Mouse (Mus musculus): Measurements from ENCODE around the gene Duxbl2. TPM values are rescaled to one million over a fixed set of nuclear protein-coding genes. Genes with fewer than 3 reads are reported as not detected.
"Not testable (repeated sequence)": the region's sequence is repeated elsewhere in the genome, so short reads cannot be mapped to it uniquely, and the experiment has no call there.

Duxbl2 gene
- 0.06 and 0.76 TPM in 2 replicates for polyA plus RNA-seq (2012; rRNA removed)

- H3K4me3 ChIP-seq (replicated peaks; ENCODE audit: extremely low read depth, low read depth, low read length); DNase-seq; H3K4me1 ChIP-seq (ENCODE audit: control insufficient read depth, insufficient read depth, low read length): not testable (repeated sequence)
- WGBS = no CpG with 5 or more reads among the region's 7 CpGs
These were observed at the start of gene Duxbl2 for GRCm38 (mm10) chr14:26118150-26118549. Gene Duxbl2, plus strand, starts transcription at chr14:26118349.

- DNase-seq; H3K4me3 ChIP-seq (replicated peaks; ENCODE audit: extremely low read depth, low read depth, low read length); H3K4me1 ChIP-seq (ENCODE audit: control insufficient read depth, insufficient read depth, low read length): not testable (repeated sequence)
- no CpG with 5 or more reads among the region's 5 CpGs for WGBS
These were observed 41.3 kb upstream of the Duxbl2 start for GRCm38 (mm10) chr14:26076620-26077390.

DNA sequence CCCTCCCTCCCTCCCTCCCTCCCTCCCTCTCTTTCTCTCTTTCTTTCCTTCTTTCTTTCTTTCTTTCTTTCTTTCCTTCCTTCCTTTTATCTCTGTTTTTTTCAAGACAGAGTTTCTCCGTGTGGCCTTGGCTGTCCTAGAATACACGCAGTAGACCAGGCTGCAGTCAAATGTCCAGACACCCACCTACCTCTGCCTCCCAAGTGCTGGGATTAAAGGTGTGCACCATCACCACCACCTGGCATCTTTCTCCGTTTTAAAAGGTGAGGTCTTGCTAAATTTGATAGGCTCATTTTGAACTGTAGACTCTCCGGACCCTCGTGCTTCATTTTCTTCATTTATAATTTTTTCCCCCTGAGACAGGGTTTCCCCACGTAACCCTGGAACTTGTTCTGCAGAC is 36.9 kb upstream of the Duxbl2 start, which contains the start of gene Cphx2:
Cphx2 (plus strand) TSS at position 301 of the 400 bp plus-strand sequence.
- WGBS = no CpG with 5 or more reads among the region's 6 CpGs

DNA sequence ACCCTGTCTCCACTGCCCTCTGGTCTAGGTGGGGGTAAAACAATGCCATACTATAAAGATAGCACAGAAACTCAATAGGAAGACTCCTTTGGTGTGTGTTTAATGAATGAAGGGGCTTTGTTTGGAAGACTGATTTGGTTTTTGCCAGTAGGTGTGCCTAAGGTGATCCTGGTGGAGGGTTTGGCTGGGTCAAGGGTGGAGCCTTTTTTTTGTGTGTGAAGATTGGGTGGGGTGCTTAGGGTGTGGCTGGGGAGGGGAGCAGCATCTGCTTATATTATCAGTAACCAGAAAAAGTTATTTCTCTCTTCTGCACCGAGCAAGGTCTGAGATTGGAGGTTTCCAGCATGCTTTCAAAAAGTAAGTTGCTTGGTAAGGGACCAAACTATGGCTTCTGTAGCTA is 36.2 kb upstream of the Duxbl2 start, which contains the start of gene Cphx3:
Cphx3 (plus strand) TSS at position 301 of the 400 bp plus-strand sequence.
- DNase-seq; H3K4me3 ChIP-seq (replicated peaks; ENCODE audit: extremely low read depth, low read depth, low read length); H3K4me1 ChIP-seq (ENCODE audit: control insufficient read depth, insufficient read depth, low read length): not testable (repeated sequence)
- WGBS = no CpG with 5 or more reads among the region's 1 CpGs

More for the DNA sequence above, 36.9 kb upstream of the Duxbl2 start, which contains the start of gene Cphx2:
- not testable (repeated sequence) for DNase-seq; H3K4me1 ChIP-seq (ENCODE audit: control insufficient read depth, insufficient read depth, low read length); H3K4me3 ChIP-seq (replicated peaks; ENCODE audit: extremely low read depth, low read depth, low read length)

DNA sequence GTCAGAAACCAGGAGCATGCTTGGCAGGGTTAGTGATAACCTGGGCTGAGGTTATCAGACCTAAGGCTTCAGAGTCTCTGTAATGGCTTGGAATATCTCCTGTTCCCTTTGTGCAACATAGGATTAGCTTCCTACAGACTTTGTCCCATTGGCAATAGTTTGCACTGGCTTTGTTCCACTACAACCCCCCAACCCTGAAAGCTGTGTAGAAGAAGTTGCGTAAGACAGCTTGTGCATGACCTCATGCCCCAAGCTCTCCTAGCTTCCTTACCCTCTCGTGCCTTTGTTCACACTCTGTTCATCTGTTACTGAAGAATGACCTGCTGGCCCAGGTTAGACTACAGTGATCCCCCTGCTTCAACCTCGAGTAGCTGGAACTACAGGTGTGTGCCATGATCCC is 20.5 kb upstream of the Duxbl2 start:
- DNase-seq; H3K4me3 ChIP-seq (replicated peaks; ENCODE audit: extremely low read depth, low read depth, low read length); H3K4me1 ChIP-seq (ENCODE audit: control insufficient read depth, insufficient read depth, low read length): not testable (repeated sequence)
- WGBS = no CpG with 5 or more reads among the region's 3 CpGs

GRCm38 (mm10) chr14:26118550-26119000 is 426 bp downstream of the Duxbl2 start:
- H3K4me3 ChIP-seq (replicated peaks; ENCODE audit: extremely low read depth, low read depth, low read length); DNase-seq; H3K4me1 ChIP-seq (ENCODE audit: control insufficient read depth, insufficient read depth, low read length): not testable (repeated sequence)
- WGBS = no CpG with 5 or more reads among the region's 18 CpGs

DNA sequence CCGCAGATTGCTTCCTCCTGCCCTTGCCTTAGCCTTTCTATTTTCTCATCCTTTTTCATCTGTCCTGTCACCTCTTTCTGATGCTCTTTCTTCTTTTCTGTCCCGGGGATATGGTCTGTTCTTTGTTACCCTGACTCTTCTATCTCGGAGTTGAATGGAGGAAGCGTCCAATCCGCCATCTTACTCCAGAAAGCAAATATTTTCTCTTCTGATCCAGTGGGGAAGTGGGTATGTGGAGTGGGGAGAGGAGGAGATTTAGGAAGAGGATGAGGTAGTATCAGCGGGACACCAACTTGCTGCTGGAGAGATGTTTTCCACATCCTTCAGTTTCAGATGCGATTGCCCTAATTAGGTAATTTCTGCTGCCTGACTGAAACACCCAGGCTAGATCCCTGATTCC is 946 bp downstream of the Duxbl2 start:
- H3K4me1 ChIP-seq (ENCODE audit: control insufficient read depth, insufficient read depth, low read length); H3K4me3 ChIP-seq (replicated peaks; ENCODE audit: extremely low read depth, low read depth, low read length); DNase-seq: not testable (repeated sequence)
- WGBS = no CpG with 5 or more reads among the region's 7 CpGs

DNA sequence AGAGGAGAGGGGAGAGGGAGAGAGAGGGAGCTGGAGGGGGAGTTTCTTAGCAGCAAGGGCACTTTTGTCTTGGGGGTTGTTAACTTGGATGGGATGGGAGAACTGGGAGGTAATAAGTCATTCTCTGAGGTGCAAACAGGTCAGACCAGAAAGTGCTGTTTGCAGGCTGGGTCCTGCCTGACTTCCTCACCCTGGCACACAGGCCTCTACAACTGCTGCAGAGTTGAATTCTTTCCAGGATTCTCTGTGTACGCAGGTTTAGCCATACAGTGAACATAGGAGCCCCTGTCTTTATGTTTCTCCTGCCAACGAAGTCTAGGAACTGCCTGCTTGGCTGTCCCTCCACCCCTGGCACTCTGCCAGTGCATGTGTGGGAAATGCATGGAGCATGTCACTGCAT is 28.9 kb downstream of the Duxbl2 start:
- not testable (repeated sequence) for DNase-seq; H3K4me1 ChIP-seq (ENCODE audit: control insufficient read depth, insufficient read depth, low read length); H3K4me3 ChIP-seq (replicated peaks; ENCODE audit: extremely low read depth, low read depth, low read length)
- whole genome bisulfite sequencing = no CpG with 5 or more reads among the region's 2 CpGs

DNA sequence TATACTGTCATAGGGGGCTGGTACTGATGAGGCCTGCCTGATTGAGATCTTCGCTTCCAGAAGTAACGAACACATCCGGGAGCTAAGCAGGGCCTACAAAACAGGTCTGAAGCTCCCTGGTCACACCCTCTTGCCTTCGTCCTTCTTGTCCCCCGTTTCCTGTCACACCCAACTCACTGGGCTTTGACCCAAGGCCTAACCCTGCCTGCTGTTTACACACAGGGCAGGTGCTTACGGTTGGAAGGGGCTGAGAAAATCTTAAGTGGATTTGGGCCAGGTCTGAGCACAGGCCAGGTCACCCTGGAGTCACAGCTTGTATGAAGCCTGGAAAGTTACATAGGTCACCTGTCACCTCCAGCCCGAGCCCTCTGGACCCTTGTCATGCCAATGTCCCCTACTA is 37.9 kb downstream of the Duxbl2 start:
- not testable (repeated sequence) for DNase-seq; H3K4me3 ChIP-seq (replicated peaks; ENCODE audit: extremely low read depth, low read depth, low read length); H3K4me1 ChIP-seq (ENCODE audit: control insufficient read depth, insufficient read depth, low read length)
- no CpG with 5 or more reads among the region's 7 CpGs for WGBS

GRCm38 (mm10) chr14:26161156-26161555 is 43.0 kb downstream of the Duxbl2 start:
- H3K4me1 ChIP-seq (ENCODE audit: control insufficient read depth, insufficient read depth, low read length); DNase-seq; H3K4me3 ChIP-seq (replicated peaks; ENCODE audit: extremely low read depth, low read depth, low read length): not testable (repeated sequence)
- WGBS = no CpG with 5 or more reads among the region's 9 CpGs

- not testable (repeated sequence) for DNase-seq; H3K4me3 ChIP-seq (replicated peaks; ENCODE audit: extremely low read depth, low read depth, low read length); H3K4me1 ChIP-seq (ENCODE audit: control insufficient read depth, insufficient read depth, low read length)
- no CpG with 5 or more reads among the region's 5 CpGs for WGBS
These were observed 44.3 kb downstream of the Duxbl2 start for GRCm38 (mm10) chr14:26162423-26162822.

DNA sequence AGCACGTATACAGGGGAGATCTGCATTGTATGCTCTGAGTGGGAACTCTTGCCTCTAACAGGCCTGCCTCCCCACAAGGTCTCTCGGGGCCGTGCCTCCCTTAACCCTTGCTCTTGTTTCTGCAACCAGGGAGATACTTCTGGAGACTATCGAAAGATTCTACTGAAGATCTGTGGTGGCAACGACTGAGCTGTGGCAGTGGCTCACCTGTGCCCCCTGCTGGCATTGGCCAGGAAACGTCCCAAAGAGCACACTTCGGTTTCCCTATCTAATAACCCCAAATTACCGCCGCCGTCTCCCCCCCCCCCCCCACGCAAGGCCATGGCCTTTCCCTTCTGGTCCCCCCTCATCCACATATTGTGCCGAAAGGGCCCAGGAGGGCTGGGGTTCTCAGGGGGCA is 47.1 kb downstream of the Duxbl2 start:
- H3K4me1 ChIP-seq (ENCODE audit: control insufficient read depth, insufficient read depth, low read length); H3K4me3 ChIP-seq (replicated peaks; ENCODE audit: extremely low read depth, low read depth, low read length); DNase-seq: not testable (repeated sequence)
- WGBS = no CpG with 5 or more reads among the region's 12 CpGs

GRCm38 (mm10) chr14:26173955-26174354 is 55.8 kb downstream of the Duxbl2 start:
- H3K4me3 ChIP-seq (replicated peaks; ENCODE audit: extremely low read depth, low read depth, low read length); H3K4me1 ChIP-seq (ENCODE audit: control insufficient read depth, insufficient read depth, low read length); DNase-seq: not testable (repeated sequence)
- WGBS = no CpG with 5 or more reads among the region's 3 CpGs

- H3K4me1 ChIP-seq (ENCODE audit: control insufficient read depth, insufficient read depth, low read length); H3K4me3 ChIP-seq (replicated peaks; ENCODE audit: extremely low read depth, low read depth, low read length); DNase-seq: not testable (repeated sequence)
- no CpG with 5 or more reads among the region's 6 CpGs for WGBS
These were observed 56.9 kb downstream of the Duxbl2 start for GRCm38 (mm10) chr14:26175028-26175427.

All from lung, adult 2 months (tissue).